Mouse (Mus musculus) myocyte (in vitro differentiated cells): ENCODE data around the gene Zfp385c. TPM values are rescaled to one million over a fixed set of nuclear protein-coding genes. Genes with fewer than 3 reads are reported as not detected.
A peak's percentile ranks its signal among the peaks of the same experiment; 100 is the strongest.

Experiments
- H3K27me3 ChIP-seq: one replicate; pipeline ENCODE4 v1.6.1; 2011; ENCODE audit not compliant: control insufficient read depth, insufficient read depth, insufficient read length
- H3K36me3 ChIP-seq: one replicate; pipeline ENCODE4 v1.6.1; 2011; ENCODE audit not compliant: control insufficient read depth, insufficient read depth
- H3K4me2 ChIP-seq: one replicate; pipeline ENCODE4 v1.6.1; 2011; ENCODE audit warnings: low read depth, control low read depth
- H3K4me3 ChIP-seq: one replicate; pipeline ENCODE4 v1.5.1; 2011; ENCODE audit warnings: mild to moderate bottlenecking, control low read depth, moderate library complexity
- H3K79me2 ChIP-seq: one replicate; pipeline ENCODE4 v1.6.1; 2011; ENCODE audit not compliant: control insufficient read depth, insufficient read depth
- H3ac ChIP-seq: one replicate; pipeline ENCODE4 v1.6.1; 2011; ENCODE audit not compliant: control insufficient read depth, insufficient read length
- CEBPB ChIP-seq: IDR thresholded peaks from 2 replicates; pipeline ENCODE4 v1.6.1; 2011; ENCODE audit warnings: mild to moderate bottlenecking, moderate library complexity; ENCODE audit not compliant: poor library complexity, insufficient read depth, severe bottlenecking
- E2F4 ChIP-seq: IDR thresholded peaks from one replicate; pipeline ENCODE4 v1.6.1; 2011; ENCODE audit warnings: mild to moderate bottlenecking, control low read depth, moderate library complexity; ENCODE audit not compliant: insufficient read depth
- MAX ChIP-seq: IDR thresholded peaks from one replicate; pipeline ENCODE4 v1.6.1; 2011; ENCODE audit warnings: low read depth, mild to moderate bottlenecking, control low read depth
- MYOD1 ChIP-seq, 3 experiments: IDR thresholded peaks; one replicate each; pipeline ENCODE4 v1.6.1; 2011; ENCODE audit warnings: control low read depth in 2 of 3, low read depth in 2 of 3, mild to moderate bottlenecking in 2 of 3, moderate library complexity in 1 of 3; ENCODE audit not compliant: insufficient read length in 2 of 3, control insufficient read depth in 1 of 3
- MYOG ChIP-seq, 3 experiments: IDR thresholded peaks; one replicate each; pipeline ENCODE4 v1.6.1; 2011; ENCODE audit warnings: control low read depth in 2 of 3, low read depth in 2 of 3, mild to moderate bottlenecking in 2 of 3; ENCODE audit not compliant: insufficient read length in 2 of 3, control insufficient read depth in 1 of 3, insufficient read depth in 1 of 3
- POLR2A ChIP-seq: IDR thresholded peaks from one replicate; pipeline ENCODE4 v1.6.1; 2011; ENCODE audit warnings: low read depth, mild to moderate bottlenecking, control low read depth, moderate library complexity; ENCODE audit not compliant: insufficient read length
- POLR2AphosphoS2 ChIP-seq: IDR thresholded peaks from one replicate; pipeline ENCODE4 v1.6.1; 2011; ENCODE audit warnings: low read depth, control low read depth; ENCODE audit not compliant: insufficient read length
- REST ChIP-seq: IDR thresholded peaks from one replicate; pipeline ENCODE4 v1.6.1; 2011; ENCODE audit warnings: mild to moderate bottlenecking, control low read depth, moderate library complexity; ENCODE audit not compliant: insufficient read depth, insufficient read length
- SRF ChIP-seq: IDR thresholded peaks from one replicate; pipeline ENCODE4 v1.6.1; 2011; ENCODE audit warnings: low read depth; ENCODE audit not compliant: control insufficient read depth, insufficient read length
- TCF12 ChIP-seq: IDR thresholded peaks from one replicate; pipeline ENCODE4 v1.6.1; 2011; ENCODE audit warnings: mild to moderate bottlenecking, control low read depth; ENCODE audit not compliant: poor library complexity, insufficient read depth, severe bottlenecking
- TCF3 ChIP-seq: IDR thresholded peaks from one replicate; pipeline ENCODE4 v1.6.1; 2011; ENCODE audit warnings: low read depth, control low read depth; ENCODE audit not compliant: insufficient read length
- USF1 ChIP-seq: IDR thresholded peaks from one replicate; pipeline ENCODE4 v1.6.1; 2011; ENCODE audit warnings: low read depth, mild to moderate bottlenecking, control low read depth, moderate library complexity
- polyA plus RNA-seq: library from polyadenylated mRNA; unstranded; fragments of >200 nt; fragmentation: generic; extraction: Trizol; gene quantifications from one replicate; pipeline ENCODE4 v1.2.1, GENCODE M21; 2012; ENCODE audit warnings: missing spikeins

Zfp385c gene
- polyA plus RNA-seq, 1 experiment = 0.24 TPM

DNA sequence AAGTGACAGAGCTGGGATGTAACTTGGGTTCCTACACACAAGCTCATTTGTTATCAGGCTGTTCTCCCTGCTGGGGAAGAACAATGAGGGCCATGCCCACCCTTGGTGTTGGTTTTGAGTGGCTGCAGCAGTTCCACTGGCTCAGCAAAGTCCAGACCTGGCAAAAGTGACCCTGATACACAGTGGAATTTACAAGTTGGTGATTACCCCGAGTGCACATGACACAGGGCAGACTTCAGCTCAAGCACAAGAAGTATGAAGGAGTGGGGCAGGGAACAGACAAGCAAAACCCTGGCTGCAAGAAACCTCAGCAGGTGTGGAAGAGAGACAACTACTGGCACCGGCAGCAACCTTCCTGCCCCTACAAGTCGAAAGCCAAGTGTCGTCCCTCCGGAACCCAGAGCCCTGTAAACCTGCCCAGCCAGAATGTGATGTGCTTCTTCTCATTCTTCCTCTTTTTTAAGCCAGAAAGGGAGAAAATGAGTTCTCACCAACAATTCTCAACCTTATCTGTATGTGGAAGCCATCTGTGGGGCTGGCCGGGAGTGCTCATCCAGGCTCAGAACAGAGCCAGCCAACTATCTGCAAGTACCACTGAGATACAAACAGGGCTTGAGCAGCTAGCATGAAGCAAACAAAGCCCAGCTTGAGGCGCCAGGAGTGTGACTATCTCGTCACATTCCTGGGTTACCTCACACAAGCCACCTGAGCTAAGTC lies 29.7 kb upstream of the Zfp385c start:
- Histone ChIP-seq H3K36me3 (peaks cover 2% of the 10 kb centered on the region), H3K4me3 (no peak overlapping the region), H3K79me2 (peaks cover 60% of the 10 kb centered on the region), H3K27me3 (no peaks in the 10 kb centered on the region), H3K4me2 (no peak overlapping the region), H3ac (no peak overlapping the region)
- no peak for TF ChIP-seq USF1
- TF ChIP-seq SRF = no peak
- TF ChIP-seq MYOD1 (IDR thresholded peaks at IDR 0.05; ENCODE audit: control insufficient read depth in 1 of 3, insufficient read length in 2 of 3, low read depth in 2 of 3) = no peak
- TF ChIP-seq CEBPB = no peak
- no peak for TF ChIP-seq TCF12
- TF ChIP-seq REST = no peak
- no peak for TF ChIP-seq MYOG (IDR thresholded peaks at IDR 0.05; ENCODE audit: control insufficient read depth in 1 of 3, insufficient read depth in 1 of 3, insufficient read length in 2 of 3, low read depth in 2 of 3)
- no peak for TF ChIP-seq TCF3
- TF ChIP-seq POLR2AphosphoS2 = no peak
- TF ChIP-seq POLR2A = no peak
- no peak for TF ChIP-seq MAX
- TF ChIP-seq E2F4 = no peak

GRCm38 (mm10) chr11:100721254-100721653 lies 29.0 kb upstream of the Zfp385c start:
- Histone ChIP-seq H3K79me2 (peaks cover 54% of the 10 kb centered on the region), H3K27me3 (no peaks in the 10 kb centered on the region), H3K4me3 (no peak overlapping the region), H3K4me2 (peak overlapping the region; percentile 44), H3K36me3 (peaks cover 8% of the 10 kb centered on the region), H3ac (no peak overlapping the region)
- TF ChIP-seq SRF (no peak), MYOD1 (IDR thresholded peaks at IDR 0.05; ENCODE audit: control insufficient read depth in 1 of 3, insufficient read length in 2 of 3, low read depth in 2 of 3) (no peak), POLR2A (no peak), MYOG (IDR thresholded peaks at IDR 0.05; ENCODE audit: control insufficient read depth in 1 of 3, insufficient read depth in 1 of 3, insufficient read length in 2 of 3, low read depth in 2 of 3) (no peak), MAX (no peak), E2F4 (no peak), USF1 (no peak), REST (no peak), CEBPB (no peak), TCF12 (no peak), TCF3 (no peak)

GRCm38 (mm10) chr11:100720345-100720744 lies 28.1 kb upstream of the Zfp385c start:
- Histone ChIP-seq H3K4me3 (no peak overlapping the region), H3K4me2 (peak overlapping the region; percentile 44), H3ac (no peak overlapping the region), H3K27me3 (no peaks in the 10 kb centered on the region), H3K79me2 (peaks cover 45% of the 10 kb centered on the region), H3K36me3 (peaks cover 13% of the 10 kb centered on the region)
- no peak for TF ChIP-seq MYOD1 (IDR thresholded peaks at IDR 0.05; ENCODE audit: control insufficient read depth in 1 of 3, insufficient read length in 2 of 3, low read depth in 2 of 3)
- no peak for TF ChIP-seq MYOG (IDR thresholded peaks at IDR 0.05; ENCODE audit: control insufficient read depth in 1 of 3, insufficient read depth in 1 of 3, insufficient read length in 2 of 3, low read depth in 2 of 3)
- no peak for TF ChIP-seq POLR2AphosphoS2
- TF ChIP-seq REST = no peak
- TF ChIP-seq TCF12 = no peak
- no peak for TF ChIP-seq CEBPB
- no peak for TF ChIP-seq USF1
- no peak for TF ChIP-seq TCF3
- TF ChIP-seq E2F4 = no peak
- TF ChIP-seq POLR2A = no peak
- TF ChIP-seq MAX = no peak
- TF ChIP-seq SRF = no peak

GRCm38 (mm10) chr11:100719893-100720292 lies 27.6 kb upstream of the Zfp385c start:
- H3K36me3 ChIP-seq = peaks cover 14% of the 10 kb centered on the region
- H3K4me3 ChIP-seq = no peak overlapping the region

GRCm38 (mm10) chr11:100719312-100719711 lies 27.1 kb upstream of the Zfp385c start:
- no peak overlapping the region for H3K4me3 ChIP-seq
- TF ChIP-seq TCF3 (no peak), CEBPB (no peak), MYOG (IDR thresholded peaks at IDR 0.05; ENCODE audit: control insufficient read depth in 1 of 3, insufficient read depth in 1 of 3, insufficient read length in 2 of 3, low read depth in 2 of 3) (no peak), TCF12 (no peak), E2F4 (no peak)
- H3K27me3 ChIP-seq = no peaks in the 10 kb centered on the region
- peaks cover 14% of the 10 kb centered on the region for H3K36me3 ChIP-seq
- no peak overlapping the region for H3K4me2 ChIP-seq
- peaks cover 44% of the 10 kb centered on the region for H3K79me2 ChIP-seq
- no peak overlapping the region for H3ac ChIP-seq

More at GRCm38 (mm10) chr11:100719893-100720292, 27.6 kb upstream of the Zfp385c start:
- peaks cover 44% of the 10 kb centered on the region for H3K79me2 ChIP-seq
- no peak overlapping the region for H3ac ChIP-seq
- no peak for TF ChIP-seq E2F4
- TF ChIP-seq MYOD1 (IDR thresholded peaks at IDR 0.05; ENCODE audit: control insufficient read depth in 1 of 3, insufficient read length in 2 of 3, low read depth in 2 of 3) = no peak
- no peak for TF ChIP-seq MAX
- TF ChIP-seq USF1 = no peak
- peak overlapping the region; percentile 44 for H3K4me2 ChIP-seq
- no peaks in the 10 kb centered on the region for H3K27me3 ChIP-seq
